Mouse (Mus musculus): Measurements from ENCODE around the gene Alkbh7. TPM values are rescaled to one million over a fixed set of nuclear protein-coding genes. Genes with fewer than 3 reads are reported as not detected.

Alkbh7 gene
- total and polyA plus RNA-seq, 2 experiments = 23.2 to 42.0 TPM

DNA sequence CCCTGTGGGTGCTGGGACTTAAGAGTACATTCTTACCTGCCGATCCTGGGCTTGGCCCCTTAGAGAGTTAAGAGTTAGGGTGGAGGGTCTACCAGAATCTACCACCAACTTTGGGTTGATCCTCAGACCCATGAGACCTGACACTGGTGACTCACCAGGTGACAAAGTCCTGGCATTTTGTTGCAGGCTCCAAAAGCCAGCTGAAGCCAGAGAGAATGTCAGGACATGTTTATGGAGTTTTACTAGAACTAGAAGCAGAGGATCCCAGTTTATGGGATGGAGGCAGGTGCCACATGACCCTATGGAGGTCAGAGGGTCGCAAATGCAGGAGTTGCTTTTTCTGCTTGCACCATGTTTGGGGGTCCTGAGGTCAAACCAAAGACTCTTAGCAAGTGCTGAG, 633 bp upstream of the Alkbh7 start:
- Histone ChIP-seq H3K27me3 (ENCODE audit: control insufficient read depth, insufficient read depth, low read length) (no peaks in the 10 kb centered on the region), H3K79me2 (ENCODE audit: control insufficient read depth, insufficient read depth, low read length) (no peaks in the 10 kb centered on the region), H3K9ac (ENCODE audit: low read depth, low read length) (no peak overlapping the region), H3K4me1 (ENCODE audit: control insufficient read depth, insufficient read depth, low read length) (0 out of 2 replicates have a peak, but pooled peaks cover 2% of the 10 kb centered on the region), H3K27ac (replicated peaks; ENCODE audit: insufficient read depth, low read depth, low read length) (no peak overlapping the region), H3K4me3 (ENCODE audit: insufficient read depth, low read depth, low read length) (no peak overlapping the region), H3K36me3 (ENCODE audit: control insufficient read depth, insufficient read depth, low read length) (peaks cover 7% of the 10 kb centered on the region; the same call in 1 of the 2 replicates)
- DNase-seq (ENCODE audit: extremely low read depth, low read depth, low spot score) = no peak
- WGBS = 66% methylated on average over 2 of the region's 2 CpGs
- TF ChIP-seq POLR2A (IDR thresholded peaks at IDR 0.05; ENCODE audit: extremely low read depth, insufficient read depth, low read length) (no peak), CTCF (IDR thresholded peaks at IDR 0.05; ENCODE audit: low read depth, low read length) (no peak)

DNA sequence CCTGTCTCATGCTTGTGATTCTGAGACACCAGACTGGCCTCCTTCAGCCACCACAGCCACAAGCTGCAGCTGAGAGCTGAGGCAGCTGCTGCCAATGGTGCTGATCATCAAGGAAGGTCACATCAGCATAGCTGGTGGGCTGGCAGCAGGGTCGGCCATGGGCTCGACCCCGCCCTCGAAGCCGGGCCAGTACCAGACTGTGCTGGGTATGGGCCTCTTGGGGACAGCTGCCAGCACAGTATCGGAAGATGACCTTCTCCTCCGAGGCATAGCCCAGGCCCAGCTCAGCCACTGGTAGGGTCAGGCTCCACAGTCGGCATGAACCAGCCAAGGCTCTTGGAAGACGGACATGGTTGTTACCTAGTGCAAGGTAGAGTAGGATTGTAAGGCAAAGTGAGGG, 2.3 kb downstream of the Alkbh7 start:
- no peak for DNase-seq (ENCODE audit: extremely low read depth, low read depth, low spot score)

DNA sequence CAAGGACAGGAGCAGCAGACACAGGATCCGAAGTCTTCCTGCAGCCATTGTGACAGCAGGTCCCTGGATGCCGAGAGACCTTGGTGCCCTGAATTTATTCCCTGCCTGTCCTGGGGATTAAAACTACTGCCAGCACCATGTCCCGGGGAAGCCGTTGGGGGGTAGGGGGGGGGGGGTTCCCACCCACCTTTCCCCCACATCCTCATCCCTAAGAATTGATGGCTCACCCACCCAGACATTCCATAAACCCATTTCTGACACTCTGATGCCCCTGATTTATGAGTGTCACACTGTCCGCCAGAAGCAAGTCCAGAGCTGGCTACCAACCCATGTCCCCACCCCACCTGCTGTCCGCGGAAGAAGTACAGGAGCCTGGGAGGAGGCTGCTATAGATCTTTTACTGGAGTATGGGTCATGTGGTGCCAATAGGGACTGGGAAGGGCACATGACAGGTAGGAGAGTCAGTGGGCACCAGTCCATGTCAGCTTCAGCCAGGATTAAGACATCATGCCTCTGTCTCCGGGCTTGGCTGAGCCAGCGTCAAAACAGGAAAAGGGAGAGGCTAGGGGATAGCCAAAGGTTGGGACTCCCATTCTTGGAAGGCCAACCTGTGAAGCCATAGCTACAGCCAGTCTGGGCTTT, 3.0 kb downstream of the Alkbh7 start, which contains the start of gene Pspn:
Gene Pspn (minus strand): TSS at position 51 of the 642 bp plus-strand sequence.
- no peak for DNase-seq (ENCODE audit: extremely low read depth, low read depth, low spot score)
- TF ChIP-seq CTCF (IDR thresholded peaks at IDR 0.05; ENCODE audit: low read depth, low read length) (no peak), POLR2A (IDR thresholded peaks at IDR 0.05; ENCODE audit: extremely low read depth, insufficient read depth, low read length) (no peak)
- Histone ChIP-seq H3K27ac (replicated peaks; ENCODE audit: insufficient read depth, low read depth, low read length) (no peak within 1 kb of the TSS), H3K4me3 (ENCODE audit: insufficient read depth, low read depth, low read length) (no peak within 1 kb of the TSS), H3K27me3 (ENCODE audit: control insufficient read depth, insufficient read depth, low read length) (no peaks in the 10 kb centered on the region), H3K79me2 (ENCODE audit: control insufficient read depth, insufficient read depth, low read length) (no peaks in the 10 kb centered on the region), H3K4me1 (ENCODE audit: control insufficient read depth, insufficient read depth, low read length) (0 out of 2 replicates have a peak, but pooled peaks cover 2% of the 10 kb centered on the region), H3K9ac (ENCODE audit: low read depth, low read length) (no peak within 1 kb of the TSS), H3K36me3 (ENCODE audit: control insufficient read depth, insufficient read depth, low read length) (no peaks in the 10 kb centered on the region; the same call in 1 of the 2 replicates)
- 76% methylated on average over 9 of the region's 9 CpGs for WGBS

More for the DNA sequence above, 2.3 kb downstream of the Alkbh7 start:
- WGBS = 95% methylated on average over 9 of the region's 9 CpGs
- Histone ChIP-seq H3K27ac (replicated peaks; ENCODE audit: insufficient read depth, low read depth, low read length) (no peak overlapping the region), H3K36me3 (ENCODE audit: control insufficient read depth, insufficient read depth, low read length) (peaks cover 2% of the 10 kb centered on the region; the same call in 1 of the 2 replicates), H3K9ac (ENCODE audit: low read depth, low read length) (no peak overlapping the region), H3K4me3 (ENCODE audit: insufficient read depth, low read depth, low read length) (no peak overlapping the region), H3K4me1 (ENCODE audit: control insufficient read depth, insufficient read depth, low read length) (0 out of 2 replicates have a peak, but pooled peaks cover 2% of the 10 kb centered on the region), H3K27me3 (ENCODE audit: control insufficient read depth, insufficient read depth, low read length) (no peaks in the 10 kb centered on the region), H3K79me2 (ENCODE audit: control insufficient read depth, insufficient read depth, low read length) (no peaks in the 10 kb centered on the region)
- TF ChIP-seq POLR2A (IDR thresholded peaks at IDR 0.05; ENCODE audit: extremely low read depth, insufficient read depth, low read length) (no peak), CTCF (IDR thresholded peaks at IDR 0.05; ENCODE audit: low read depth, low read length) (no peak)

DNA sequence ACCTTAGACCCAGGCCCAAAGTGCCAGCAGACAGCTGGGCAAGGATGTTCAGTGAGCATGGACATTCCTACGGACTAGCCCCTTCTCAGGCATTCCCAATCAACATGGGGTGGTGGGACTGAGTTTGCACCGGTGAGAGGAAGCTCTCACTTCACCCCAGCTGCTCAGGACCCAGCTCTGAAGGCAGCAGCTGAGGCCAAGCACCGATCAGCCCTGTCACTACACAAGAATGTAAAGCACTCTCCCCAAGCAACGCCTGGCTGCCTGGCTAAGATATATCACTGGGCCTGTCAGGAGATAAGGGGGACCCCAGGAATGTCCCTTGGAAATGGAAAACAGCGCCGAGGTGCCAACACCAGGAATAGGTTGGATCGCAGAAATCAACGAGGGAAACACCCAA, 4.1 kb downstream of the Alkbh7 start:
- H3K4me1 ChIP-seq (ENCODE audit: control insufficient read depth, insufficient read depth, low read length) = 0 out of 2 replicates have a peak, but pooled peaks cover 2% of the 10 kb centered on the region
- H3K79me2 ChIP-seq (ENCODE audit: control insufficient read depth, insufficient read depth, low read length) = no peaks in the 10 kb centered on the region
- H3K27ac ChIP-seq (replicated peaks; ENCODE audit: insufficient read depth, low read depth, low read length) = no peak overlapping the region
- H3K9ac ChIP-seq (ENCODE audit: low read depth, low read length) = no peak overlapping the region
- WGBS = 64% methylated on average over 8 of the region's 8 CpGs
- DNase-seq (ENCODE audit: extremely low read depth, low read depth, low spot score) = no peak
- peaks cover 3% of the 10 kb centered on the region; the same call in 1 of the 2 replicates for H3K36me3 ChIP-seq (ENCODE audit: control insufficient read depth, insufficient read depth, low read length)
- TF ChIP-seq CTCF (IDR thresholded peaks at IDR 0.05; ENCODE audit: low read depth, low read length) = no peak
- no peak for TF ChIP-seq POLR2A (IDR thresholded peaks at IDR 0.05; ENCODE audit: extremely low read depth, insufficient read depth, low read length)
- no peak overlapping the region for H3K4me3 ChIP-seq (ENCODE audit: insufficient read depth, low read depth, low read length)
- no peaks in the 10 kb centered on the region for H3K27me3 ChIP-seq (ENCODE audit: control insufficient read depth, insufficient read depth, low read length)

DNA sequence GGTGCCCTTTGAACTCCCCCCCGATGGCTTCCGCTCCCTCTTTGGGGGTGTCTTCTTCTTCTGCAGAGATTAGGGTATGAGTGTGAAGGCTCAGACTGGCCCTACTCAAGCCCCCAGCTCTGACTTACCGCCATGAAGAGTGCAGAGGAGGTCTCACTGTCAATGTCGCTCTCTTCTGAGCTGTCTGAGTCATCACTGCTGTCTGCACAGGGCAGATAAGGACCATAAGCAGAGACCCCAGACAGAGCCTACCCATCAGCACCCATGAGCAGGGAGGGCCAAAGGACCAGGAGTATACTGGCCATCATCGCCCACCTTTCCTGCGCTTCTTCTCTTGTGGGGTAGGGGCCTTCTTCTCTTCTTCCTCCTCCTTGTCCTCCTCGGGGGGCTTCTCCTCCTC, 6.9 kb downstream of the Alkbh7 start:
- no peak for DNase-seq (ENCODE audit: extremely low read depth, low read depth, low spot score)
- no peak overlapping the region for H3K27ac ChIP-seq (replicated peaks; ENCODE audit: insufficient read depth, low read depth, low read length)

More for the DNA sequence above, 6.9 kb downstream of the Alkbh7 start:
- H3K9ac ChIP-seq (ENCODE audit: low read depth, low read length) = no peak overlapping the region
- no peak overlapping the region for H3K4me3 ChIP-seq (ENCODE audit: insufficient read depth, low read depth, low read length)
- H3K4me1 ChIP-seq (ENCODE audit: control insufficient read depth, insufficient read depth, low read length) = no peaks in the 10 kb centered on the region
- no peaks in the 10 kb centered on the region for H3K79me2 ChIP-seq (ENCODE audit: control insufficient read depth, insufficient read depth, low read length)
- H3K36me3 ChIP-seq (ENCODE audit: control insufficient read depth, insufficient read depth, low read length) = peaks cover 5% of the 10 kb centered on the region; the same call in 1 of the 2 replicates
- TF ChIP-seq POLR2A (IDR thresholded peaks at IDR 0.05; ENCODE audit: extremely low read depth, insufficient read depth, low read length) = no peak
- no peak for TF ChIP-seq CTCF (IDR thresholded peaks at IDR 0.05; ENCODE audit: low read depth, low read length)
- H3K27me3 ChIP-seq (ENCODE audit: control insufficient read depth, insufficient read depth, low read length) = no peaks in the 10 kb centered on the region
- 94% methylated on average over 7 of the region's 7 CpGs for WGBS

Measured in liver, adult 2 months (tissue).